Mouse (Mus musculus): Measurements from ENCODE around the gene Smyd4.

Gene Smyd4

DNA sequence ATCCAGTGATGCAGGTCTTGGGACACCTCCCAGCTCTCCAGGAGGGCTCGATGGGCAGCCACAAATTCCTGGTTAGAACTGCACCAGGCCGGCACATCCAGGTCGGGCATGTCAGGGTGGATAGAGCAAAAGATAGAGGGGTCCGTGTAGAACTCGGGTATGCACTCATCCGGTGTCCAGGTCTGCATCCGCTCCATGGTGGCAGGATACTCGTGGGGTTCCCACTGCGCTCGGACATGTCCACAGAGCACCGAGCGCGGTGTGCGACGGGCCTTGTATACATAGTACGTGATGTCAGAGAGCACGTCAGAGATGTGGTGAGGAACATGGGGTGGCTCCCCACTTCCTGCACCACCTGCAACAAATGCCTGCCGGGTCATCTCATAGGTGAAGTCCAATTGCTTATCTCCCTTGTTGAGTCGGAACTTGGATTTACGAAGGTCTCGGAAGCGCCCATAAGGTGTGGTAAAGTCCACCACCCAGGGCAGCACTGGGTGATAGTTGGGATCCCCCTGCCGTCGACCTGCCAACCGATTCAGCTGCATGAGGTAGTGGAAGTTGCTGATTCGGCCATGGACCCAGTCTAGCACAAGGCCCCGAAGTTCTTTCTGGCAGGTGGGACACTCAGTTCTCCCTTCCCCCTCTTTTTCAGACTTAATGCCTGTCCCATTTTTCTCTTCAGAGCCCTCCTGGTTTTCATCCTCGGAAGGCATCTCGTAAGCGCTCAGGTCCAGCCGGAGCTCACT is 104.8 kb downstream of the Smyd4 start:
- DNase-seq (ENCODE audit: low read depth) = no peak

DNA sequence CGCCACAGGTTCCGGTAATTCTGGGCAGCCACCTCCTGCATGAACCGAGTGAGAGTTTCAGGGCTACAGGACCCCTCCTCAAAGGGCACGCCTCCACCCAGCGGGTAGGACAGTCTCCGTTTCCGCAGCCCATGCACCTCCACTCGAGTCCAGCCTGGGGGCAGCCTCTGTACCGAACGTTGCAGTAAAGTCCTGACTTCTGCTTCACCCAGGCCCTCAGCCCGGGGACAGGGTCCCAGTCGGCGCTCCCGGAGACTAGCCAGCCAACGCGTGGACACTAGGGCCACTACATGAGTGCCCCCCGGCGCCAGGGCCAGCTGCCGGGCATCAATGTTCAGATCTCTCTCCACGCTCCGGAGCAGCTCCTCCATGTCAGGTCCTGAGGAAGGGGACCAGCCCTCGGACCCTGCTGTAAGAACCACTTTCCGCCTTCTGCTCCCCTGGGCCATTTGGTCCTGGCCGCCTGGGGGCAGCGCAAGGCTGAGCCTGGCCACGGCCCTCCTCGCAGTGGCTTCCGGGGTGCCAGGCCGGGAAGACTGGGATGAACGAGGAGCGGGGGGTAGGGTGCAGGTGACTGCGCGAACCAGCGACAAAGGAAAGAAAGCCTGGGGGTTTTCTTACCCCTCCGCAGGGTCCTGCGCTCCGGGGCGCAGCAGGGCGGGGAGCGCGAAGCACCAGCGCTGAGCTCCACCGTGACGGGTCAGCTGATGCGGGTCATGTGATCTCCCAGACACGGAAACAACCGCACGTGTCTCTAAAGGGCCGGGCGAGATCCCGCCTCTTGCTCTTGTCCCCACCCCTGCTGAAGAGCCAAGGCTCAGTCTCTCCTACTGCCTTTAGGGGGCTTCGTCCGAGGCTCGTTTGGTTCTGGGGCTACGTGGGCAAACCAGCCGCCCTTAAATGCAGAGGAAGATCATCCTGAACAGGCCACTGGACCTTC is 106.0 kb downstream of the Smyd4 start, which contains the start of gene Wdr81:
Wdr81 (minus strand) TSS at position 727 of the 940 bp plus-strand sequence.
- DNase-seq (ENCODE audit: low read depth) = peak; percentile 92
